Mouse (Mus musculus) spleen, adult 18-20 months (tissue): ENCODE measurements around the gene Tac4.

Experiments used
- DNase-seq, 2 experiments: peaks; one replicate each; pipeline ENCODE4 v3.0.0; 2022; ENCODE audit warnings: mixed read lengths in 2 of 2

Tac4 gene

GRCm38 (mm10) chr11:95261178-95261751 lies at the start of gene Tac4:
TSS of gene Tac4 (plus strand) at chr11:95261529.
- DNase-seq = peak; percentile 26 to 36

- DNase-seq = no peak
Observed at GRCm38 (mm10) chr11:95213607-95214006, 47.7 kb upstream of the Tac4 start.

- DNase-seq = no peak
Observed at GRCm38 (mm10) chr11:95214305-95214704, 47.0 kb upstream of the Tac4 start.

- DNase-seq = no peak
Observed at GRCm38 (mm10) chr11:95216193-95216592, 45.1 kb upstream of the Tac4 start.

- no peak for DNase-seq
Observed at GRCm38 (mm10) chr11:95219111-95219510, 42.2 kb upstream of the Tac4 start.

GRCm38 (mm10) chr11:95223473-95223872 lies 37.9 kb upstream of the Tac4 start:
- DNase-seq = no peak

GRCm38 (mm10) chr11:95224124-95224893 lies 37.0 kb upstream of the Tac4 start:
- DNase-seq = no peak

GRCm38 (mm10) chr11:95225448-95225847 lies 35.9 kb upstream of the Tac4 start:
- no peak for DNase-seq

- no peak for DNase-seq
Observed at GRCm38 (mm10) chr11:95227467-95227866, 33.9 kb upstream of the Tac4 start.

GRCm38 (mm10) chr11:95231688-95232328 lies 29.5 kb upstream of the Tac4 start:
- DNase-seq = peak; percentile 15 to 62

GRCm38 (mm10) chr11:95232329-95232696 lies 29.0 kb upstream of the Tac4 start:
- DNase-seq = no peak

GRCm38 (mm10) chr11:95238477-95238876 lies 22.9 kb upstream of the Tac4 start:
- DNase-seq = no peak

GRCm38 (mm10) chr11:95242653-95243052 lies 18.7 kb upstream of the Tac4 start:
- DNase-seq = no peak

GRCm38 (mm10) chr11:95245456-95245855 lies 15.9 kb upstream of the Tac4 start:
- DNase-seq = no peak

- no peak for DNase-seq
Observed at GRCm38 (mm10) chr11:95247065-95247464, 14.3 kb upstream of the Tac4 start.

- no peak for DNase-seq
Observed at GRCm38 (mm10) chr11:95250110-95250509, 11.2 kb upstream of the Tac4 start.

- DNase-seq = peak; percentile 43 to 71
Observed at GRCm38 (mm10) chr11:95251295-95251694, 10.0 kb upstream of the Tac4 start.

- DNase-seq = no peak
Observed at GRCm38 (mm10) chr11:95252104-95252503, 9.2 kb upstream of the Tac4 start.

- no peak for DNase-seq
Observed at GRCm38 (mm10) chr11:95254165-95254564, 7.2 kb upstream of the Tac4 start.

- no peak for DNase-seq
Observed at GRCm38 (mm10) chr11:95255747-95256146, 5.6 kb upstream of the Tac4 start.

GRCm38 (mm10) chr11:95257930-95258329 lies 3.4 kb upstream of the Tac4 start:
- DNase-seq = no peak

GRCm38 (mm10) chr11:95258490-95258889 lies 2.8 kb upstream of the Tac4 start:
- DNase-seq = peak; percentile 77 to 91

GRCm38 (mm10) chr11:95259088-95259849 lies 2.1 kb upstream of the Tac4 start:
- DNase-seq = peak; percentile 92 to 97
